Mouse (Mus musculus) bone marrow, adult 2 months (tissue): ENCODE measurements around the gene Ptcd2. TPM values are rescaled to one million over a fixed set of nuclear protein-coding genes. Genes with fewer than 3 reads are reported as not detected.
"Not testable (repeated sequence)": the region's sequence is repeated elsewhere in the genome, so short reads cannot be mapped to it uniquely, and the experiment has no call there.

Source experiments
- H3K27ac ChIP-seq: fragments of 200-500 bp; 2 replicates; pipeline ENCODE4 v1.5.1; 2012; ENCODE audit warnings: low read depth, mild to moderate bottlenecking, control low read depth, inconsistent platforms, low read length; ENCODE audit not compliant: control insufficient read depth, poor library complexity, insufficient read depth
- H3K4me1 ChIP-seq: fragments of 200-500 bp; 2 replicates; pipeline ENCODE4 v1.6.1; 2011; ENCODE audit warnings: low read length; ENCODE audit not compliant: control insufficient read depth, insufficient read depth
- H3K4me3 ChIP-seq: fragments of 200-500 bp; replicated peaks from 2 replicates; pipeline ENCODE3; 2011; ENCODE audit warnings: mild to moderate bottlenecking, low read depth, low read length, control low read depth; ENCODE audit not compliant: control insufficient read depth
- CTCF ChIP-seq: fragments of 200-500 bp; IDR thresholded peaks from 2 replicates; pipeline ENCODE4 v1.5.1; 2011; ENCODE audit warnings: low read length, control low read depth; ENCODE audit not compliant: control insufficient read depth, insufficient read depth
- POLR2A ChIP-seq: fragments of 200-500 bp; IDR thresholded peaks from 2 replicates; pipeline ENCODE4 v1.6.1; 2011; ENCODE audit warnings: low read depth, mild to moderate bottlenecking, control low read depth, low read length, borderline replicate concordance; ENCODE audit not compliant: control insufficient read depth
- WGBS: fragments of 180-500 bp; shearing (Covaris S2); methylation state at CpG from one replicate; pipeline ENCODE4 v1.1.7; 2018; 5-methylcytosine and 5-hydroxymethylcytosine counted together
- polyA plus RNA-seq: library from polyadenylated mRNA; stranded (reverse); fragments of >200 nt; gene quantifications from 2 replicates; pipeline ENCODE4 v1.2.4, GENCODE M21; 2011; ENCODE audit warnings: low replicate concordance; ENCODE audit not compliant: missing spikeins, insufficient read depth, insufficient read length

Ptcd2 gene
- polyA plus RNA-seq, 1 experiment, result 20.1 TPM

DNA sequence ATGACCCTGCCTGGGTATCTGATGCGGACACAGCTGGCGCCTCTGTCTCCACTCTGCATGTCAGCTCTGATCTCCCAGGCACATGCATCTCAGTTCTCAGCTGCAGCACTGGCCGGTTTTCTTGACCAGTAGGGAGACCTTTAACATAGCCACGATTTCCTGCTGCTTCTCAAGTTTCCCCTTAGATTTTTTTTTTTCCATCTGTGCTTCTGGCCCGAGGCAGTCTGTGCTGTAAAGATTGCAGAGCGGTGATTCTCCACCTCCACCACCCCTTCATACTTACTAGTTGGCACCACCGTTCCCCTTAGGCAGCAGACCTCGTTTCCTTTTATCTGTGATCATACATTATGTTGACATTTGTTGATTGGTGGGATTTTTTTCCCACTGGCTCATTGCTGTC is 6.7 kb upstream of the Ptcd2 start:
- H3K27ac ChIP-seq, result no peak overlapping the region
- 68% methylated on average over 8 of the region's 8 CpGs for WGBS
- H3K4me1 ChIP-seq, result no peaks in the 10 kb centered on the region
- H3K4me3 ChIP-seq, result no peak overlapping the region
- TF ChIP-seq POLR2A, result no peak
- TF ChIP-seq CTCF, result no peak

DNA sequence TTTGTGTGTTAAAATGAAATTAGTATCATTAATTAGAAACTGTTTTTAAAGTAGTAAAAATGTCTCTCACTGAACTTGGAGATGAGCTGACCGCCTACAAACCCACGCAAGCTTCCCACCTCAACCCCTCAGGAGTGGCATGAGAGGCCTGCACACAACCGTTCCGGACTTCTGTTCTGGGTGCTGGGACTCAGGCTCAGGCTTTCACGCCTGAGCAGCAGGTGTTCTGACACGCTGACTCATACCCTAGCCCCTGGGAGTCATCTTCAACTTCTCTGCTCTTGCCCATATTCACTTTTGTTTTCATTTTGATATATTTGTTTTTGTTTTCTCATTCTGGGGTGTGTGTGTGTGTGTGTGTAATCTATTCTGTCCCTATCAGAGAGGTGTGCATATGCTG is 5.5 kb upstream of the Ptcd2 start:
- 82% methylated on average over 6 of the region's 6 CpGs for WGBS
- Histone ChIP-seq H3K4me3 (no peak overlapping the region), H3K27ac (no peak overlapping the region), H3K4me1 (no peaks in the 10 kb centered on the region)
- no peak for TF ChIP-seq CTCF
- no peak for TF ChIP-seq POLR2A

DNA sequence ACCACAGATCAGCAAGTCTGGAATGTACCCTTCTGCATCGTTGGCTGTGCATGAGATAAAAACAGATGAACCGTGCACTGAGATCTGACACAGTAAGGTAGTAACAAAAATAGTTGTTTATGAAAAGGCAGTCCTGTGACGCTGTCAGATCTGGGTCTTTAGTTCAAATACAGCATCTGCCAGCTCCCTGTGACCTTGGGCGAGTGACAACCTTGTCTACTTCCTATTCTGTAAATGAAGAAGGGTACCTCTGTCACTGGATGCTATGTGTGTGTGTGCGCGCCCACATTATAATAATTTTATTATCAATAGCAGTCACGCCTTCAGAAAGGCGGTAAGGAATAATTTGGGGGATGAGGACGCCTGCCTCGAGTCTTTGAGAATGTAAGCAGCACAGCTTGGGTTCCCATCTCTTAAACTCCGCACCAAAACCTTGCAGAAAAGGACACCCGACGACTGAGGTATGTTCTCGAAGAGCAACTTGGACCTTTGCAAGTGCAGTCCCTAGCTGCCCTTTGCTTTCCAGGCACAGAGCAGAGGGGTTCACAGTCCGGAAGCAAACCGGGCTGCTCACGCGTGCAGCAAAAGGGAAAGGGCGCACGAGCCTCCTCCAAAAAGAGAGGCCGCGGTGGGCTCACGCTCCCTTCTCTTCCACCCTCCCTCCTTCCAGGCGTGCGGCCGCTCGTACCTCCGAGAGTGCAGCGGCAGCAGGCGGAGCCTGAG is 468 bp downstream of the Ptcd2 start:
- peak overlapping the region; percentile 67; the same call in 1 of the 2 replicates for H3K27ac ChIP-seq
- 2% methylated on average over 30 of the region's 30 CpGs for WGBS
- TF ChIP-seq CTCF (no peak), POLR2A (no peak)

DNA sequence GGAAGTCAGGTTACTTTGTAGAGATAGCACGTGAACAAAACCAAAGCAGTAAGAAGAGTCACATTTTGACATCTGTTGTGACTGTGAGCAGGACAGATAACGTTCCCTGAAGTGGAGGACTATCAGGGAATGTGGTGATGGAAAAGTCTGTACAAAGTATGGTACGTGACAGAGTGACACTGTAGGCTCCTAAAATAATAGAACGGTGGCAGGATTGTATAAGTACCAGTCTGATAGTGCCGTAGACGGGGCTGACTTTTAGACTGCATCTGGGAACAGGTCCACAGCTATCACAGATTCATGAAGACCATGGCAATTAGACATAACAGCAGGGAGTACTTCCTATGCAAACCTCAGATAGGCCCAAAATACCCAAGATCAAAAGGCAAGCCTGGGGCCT is 3.0 kb downstream of the Ptcd2 start:
- 92% methylated on average over 6 of the region's 6 CpGs for WGBS
- peaks cover 4% of the 10 kb centered on the region; the same call in 1 of the 2 replicates for H3K4me1 ChIP-seq
- no peak overlapping the region for H3K27ac ChIP-seq
- TF ChIP-seq CTCF (no peak), POLR2A (no peak)
- H3K4me3 ChIP-seq, result no peak overlapping the region

More for the DNA sequence above, 468 bp downstream of the Ptcd2 start:
- Histone ChIP-seq H3K4me1 (peaks cover 2% of the 10 kb centered on the region; the same call in 1 of the 2 replicates), H3K4me3 (peak overlapping the region; percentile 91)

DNA sequence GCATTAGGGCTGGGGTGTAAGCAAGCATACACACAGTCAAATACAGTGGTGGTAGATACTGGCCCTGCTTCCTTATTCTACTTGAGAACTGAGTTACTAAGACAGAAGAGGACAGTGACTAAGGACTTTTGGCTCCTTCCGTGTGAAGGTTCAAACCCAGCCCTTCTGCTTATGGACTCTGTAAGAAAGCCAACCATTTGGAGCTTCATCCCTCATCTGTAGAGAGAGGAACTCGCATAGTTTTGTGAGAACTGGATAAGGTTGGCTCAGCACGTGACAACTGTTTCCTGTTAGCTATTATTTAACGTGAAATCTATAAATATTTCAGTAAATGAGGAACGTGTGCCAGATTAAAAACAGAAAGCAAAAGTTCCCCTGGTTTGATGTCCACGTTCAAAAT is 7.0 kb downstream of the Ptcd2 start:
- Histone ChIP-seq H3K4me1 (peaks cover 4% of the 10 kb centered on the region), H3K27ac (no peak overlapping the region), H3K4me3 (no peak overlapping the region)
- 4% methylated on average over 6 of the region's 6 CpGs for WGBS
- TF ChIP-seq POLR2A, result no peak
- no peak for TF ChIP-seq CTCF

DNA sequence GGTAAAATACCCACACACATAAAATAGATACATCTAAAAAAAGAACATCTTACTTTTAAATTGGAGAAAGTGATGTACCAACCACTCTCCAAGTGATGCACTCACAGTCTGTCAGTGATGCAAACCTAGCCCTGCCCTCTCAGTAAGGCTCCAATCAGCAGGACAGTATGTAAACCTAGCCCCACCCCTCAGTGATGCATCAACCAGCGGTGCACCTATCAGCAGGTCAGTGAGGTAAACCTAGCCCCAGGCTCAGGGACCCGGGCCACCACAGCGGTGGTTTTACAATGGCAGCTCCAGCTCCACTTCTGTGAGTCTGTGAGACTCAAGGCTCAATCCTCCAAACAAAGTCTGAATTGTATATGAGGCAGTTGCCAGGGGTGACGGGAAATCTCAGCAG is 13.2 kb downstream of the Ptcd2 start:
- 84% methylated on average over 4 of the region's 4 CpGs for WGBS
- no peak overlapping the region for H3K27ac ChIP-seq
- TF ChIP-seq CTCF (no peak), POLR2A (no peak)
- H3K4me1 ChIP-seq, result no peaks in the 10 kb centered on the region; the same call in 1 of the 2 replicates
- H3K4me3 ChIP-seq, result no peak overlapping the region

DNA sequence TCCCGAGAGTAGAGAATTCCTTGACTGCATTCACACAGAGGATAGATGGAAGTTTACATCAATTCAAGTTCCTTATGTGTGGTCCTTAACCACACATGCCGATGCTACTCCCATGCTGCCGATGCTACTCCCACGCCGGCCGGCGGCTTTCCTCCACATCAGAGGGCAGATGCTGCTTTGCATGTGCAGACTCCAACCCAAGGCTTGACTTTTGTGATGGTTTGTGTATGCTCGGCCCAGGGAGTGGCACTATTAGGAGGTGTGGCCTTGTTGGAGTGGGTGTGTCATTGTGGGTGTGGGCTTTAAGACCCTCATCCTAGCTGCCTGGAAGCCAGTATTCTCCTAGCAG is 20.2 kb downstream of the Ptcd2 start:
- H3K4me1 ChIP-seq, H3K4me3 ChIP-seq, H3K27ac ChIP-seq: not testable (repeated sequence)
- WGBS, result 91% methylated on average over 8 of the region's 8 CpGs

DNA sequence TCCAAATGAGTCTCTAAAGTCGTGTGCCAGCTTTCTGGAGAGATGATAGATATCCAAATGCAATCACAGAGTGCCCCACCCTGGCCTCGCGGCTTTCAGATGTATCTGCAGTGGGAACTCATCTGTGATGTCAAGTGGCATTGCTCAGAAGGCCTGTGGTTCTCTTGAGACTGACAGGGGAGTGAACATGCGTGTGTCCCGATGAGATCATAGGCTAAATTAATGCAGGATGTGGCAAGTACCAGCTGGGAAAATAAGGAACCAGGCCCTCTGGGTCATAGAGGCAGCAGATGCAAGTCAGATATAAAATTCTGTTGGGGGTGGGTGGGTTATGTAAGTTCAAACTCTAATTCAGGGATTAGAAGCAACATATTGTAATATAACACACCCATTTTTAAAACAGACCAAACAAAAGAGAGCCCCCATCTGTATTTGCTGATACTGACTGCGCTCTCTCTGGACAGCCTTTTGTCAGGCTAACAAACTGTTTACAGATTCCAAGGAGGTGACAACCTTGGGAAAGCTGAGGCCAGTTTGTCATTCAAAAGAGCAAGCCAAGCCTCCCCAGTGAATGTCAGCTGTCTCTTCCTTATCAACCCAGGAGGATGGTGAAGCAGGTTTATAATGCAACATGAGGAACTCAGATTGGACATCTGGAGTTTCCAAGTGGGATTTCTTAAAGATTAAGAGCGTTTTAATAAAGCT is 20.7 kb downstream of the Ptcd2 start:
- TF ChIP-seq CTCF (no peak), POLR2A (no peak)
- WGBS, result 60% methylated on average over 7 of the region's 7 CpGs
- Histone ChIP-seq H3K27ac (no peak overlapping the region), H3K4me3 (no peak overlapping the region), H3K4me1 (no peaks in the 10 kb centered on the region; the same call in 1 of the 2 replicates)

DNA sequence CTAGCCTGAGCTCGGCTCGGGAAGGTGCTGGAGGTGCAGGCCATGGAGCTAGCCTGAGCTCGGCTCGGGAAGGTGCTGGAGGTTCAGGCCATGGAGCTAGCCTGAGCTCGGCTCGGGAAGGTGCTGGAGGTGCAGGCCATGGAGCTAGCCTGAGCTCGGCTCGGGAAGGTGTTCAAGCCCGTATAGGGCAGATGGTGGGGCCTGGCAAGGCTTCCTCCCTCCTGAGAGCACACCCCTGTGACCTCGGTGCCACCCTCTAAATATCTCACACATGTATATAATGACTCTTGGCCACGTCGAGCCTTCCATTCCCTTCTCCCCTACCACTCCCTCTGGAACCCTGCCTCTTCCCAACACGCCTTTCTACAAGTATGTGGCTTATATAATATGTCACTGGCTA is 21.6 kb downstream of the Ptcd2 start:
- H3K27ac ChIP-seq, H3K4me1 ChIP-seq, H3K4me3 ChIP-seq: not testable (repeated sequence)
- 89% methylated on average over 11 of the region's 13 CpGs for WGBS
